Mouse (Mus musculus): ENCODE measurements around the gene Insm1. TPM values are rescaled to one million over a fixed set of nuclear protein-coding genes. Genes with fewer than 3 reads are reported as not detected.

The Insm1 gene
- polyA plus RNA-seq, 1 experiment: 0.90 TPM

GRCm38 (mm10) chr2:146217227-146217980 is 4.3 kb upstream of the Insm1 start:
- H3K4me3 ChIP-seq (ENCODE audit: low read depth, low read length): no peak overlapping the region
- H3K9ac ChIP-seq (ENCODE audit: low read depth, poor library complexity, severe bottlenecking): no peak overlapping the region
- H3K27ac ChIP-seq (ENCODE audit: insufficient read depth, low read length): no peak overlapping the region
- no peaks in the 10 kb centered on the region for H3K4me1 ChIP-seq (ENCODE audit: control insufficient read depth, insufficient read depth, low read length)
- TF ChIP-seq POLR2A (IDR thresholded peaks at IDR 0.05; ENCODE audit: insufficient read depth, low read length) (no peak), CTCF (IDR thresholded peaks at IDR 0.05; ENCODE audit: low read depth, low read length) (no peak), EP300 (IDR thresholded peaks at IDR 0.05; ENCODE audit: insufficient read depth, low read depth, low read length) (no peak)
- no peaks in the 10 kb centered on the region for H3K36me3 ChIP-seq (ENCODE audit: control insufficient read depth, insufficient read depth, low read length, poor library complexity, severe bottlenecking)
- no peaks in the 10 kb centered on the region for H3K9me3 ChIP-seq (replicated peaks; ENCODE audit: control insufficient read depth, insufficient read depth, low read length, poor library complexity, severe bottlenecking)
- H3K27me3 ChIP-seq (ENCODE audit: control insufficient read depth, insufficient read depth, low read length, poor library complexity, severe bottlenecking): peaks cover 11% of the 10 kb centered on the region

- Histone ChIP-seq H3K4me3 (ENCODE audit: low read depth, low read length) (peak overlapping the region; percentile 25; the same call in 1 of the 2 replicates), H3K9me3 (replicated peaks; ENCODE audit: control insufficient read depth, insufficient read depth, low read length, poor library complexity, severe bottlenecking) (no peaks in the 10 kb centered on the region), H3K9ac (ENCODE audit: low read depth, poor library complexity, severe bottlenecking) (no peak overlapping the region), H3K27ac (ENCODE audit: insufficient read depth, low read length) (no peak overlapping the region), H3K36me3 (ENCODE audit: control insufficient read depth, insufficient read depth, low read length, poor library complexity, severe bottlenecking) (no peaks in the 10 kb centered on the region), H3K27me3 (ENCODE audit: control insufficient read depth, insufficient read depth, low read length, poor library complexity, severe bottlenecking) (peaks cover 19% of the 10 kb centered on the region), H3K4me1 (ENCODE audit: control insufficient read depth, insufficient read depth, low read length) (no peaks in the 10 kb centered on the region)
- 0 out of 2 replicates have a peak, but pooled peaks have one; percentile 20 for TF ChIP-seq EP300 (IDR thresholded peaks at IDR 0.05; ENCODE audit: insufficient read depth, low read depth, low read length)
- no peak for TF ChIP-seq CTCF (IDR thresholded peaks at IDR 0.05; ENCODE audit: low read depth, low read length)
These were observed 3.5 kb upstream of the Insm1 start for GRCm38 (mm10) chr2:146218161-146218691.

- H3K27me3 ChIP-seq (ENCODE audit: control insufficient read depth, insufficient read depth, low read length, poor library complexity, severe bottlenecking): peaks cover 26% of the 10 kb centered on the region
These were observed 2.7 kb upstream of the Insm1 start for GRCm38 (mm10) chr2:146218881-146219535.

GRCm38 (mm10) chr2:146219791-146220190 is 1.9 kb upstream of the Insm1 start:
- TF ChIP-seq POLR2A (IDR thresholded peaks at IDR 0.05; ENCODE audit: insufficient read depth, low read length) (no peak), EP300 (IDR thresholded peaks at IDR 0.05; ENCODE audit: insufficient read depth, low read depth, low read length) (no peak), CTCF (IDR thresholded peaks at IDR 0.05; ENCODE audit: low read depth, low read length) (no peak)
- no peak overlapping the region for H3K9ac ChIP-seq (ENCODE audit: low read depth, poor library complexity, severe bottlenecking)
- no peak overlapping the region for H3K27ac ChIP-seq (ENCODE audit: insufficient read depth, low read length)
- peaks cover 29% of the 10 kb centered on the region for H3K27me3 ChIP-seq (ENCODE audit: control insufficient read depth, insufficient read depth, low read length, poor library complexity, severe bottlenecking)
- H3K4me1 ChIP-seq (ENCODE audit: control insufficient read depth, insufficient read depth, low read length): no peaks in the 10 kb centered on the region
- H3K9me3 ChIP-seq (replicated peaks; ENCODE audit: control insufficient read depth, insufficient read depth, low read length, poor library complexity, severe bottlenecking): no peaks in the 10 kb centered on the region
- H3K4me3 ChIP-seq (ENCODE audit: low read depth, low read length): no peak overlapping the region
- H3K36me3 ChIP-seq (ENCODE audit: control insufficient read depth, insufficient read depth, low read length, poor library complexity, severe bottlenecking): no peaks in the 10 kb centered on the region

More at GRCm38 (mm10) chr2:146218881-146219535, 2.7 kb upstream of the Insm1 start:
- peak overlapping the region; percentile 15; the same call in 1 of the 2 replicates for H3K4me3 ChIP-seq (ENCODE audit: low read depth, low read length)
- no peaks in the 10 kb centered on the region for H3K4me1 ChIP-seq (ENCODE audit: control insufficient read depth, insufficient read depth, low read length)
- H3K9me3 ChIP-seq (replicated peaks; ENCODE audit: control insufficient read depth, insufficient read depth, low read length, poor library complexity, severe bottlenecking): no peaks in the 10 kb centered on the region
- H3K9ac ChIP-seq (ENCODE audit: low read depth, poor library complexity, severe bottlenecking): no peak overlapping the region
- TF ChIP-seq CTCF (IDR thresholded peaks at IDR 0.05; ENCODE audit: low read depth, low read length) (no peak), POLR2A (IDR thresholded peaks at IDR 0.05; ENCODE audit: insufficient read depth, low read length) (no peak), EP300 (IDR thresholded peaks at IDR 0.05; ENCODE audit: insufficient read depth, low read depth, low read length) (no peak)
- no peaks in the 10 kb centered on the region for H3K36me3 ChIP-seq (ENCODE audit: control insufficient read depth, insufficient read depth, low read length, poor library complexity, severe bottlenecking)
- H3K27ac ChIP-seq (ENCODE audit: insufficient read depth, low read length): no peak overlapping the region

GRCm38 (mm10) chr2:146220591-146221075 is 1.1 kb upstream of the Insm1 start:
- TF ChIP-seq EP300 (IDR thresholded peaks at IDR 0.05; ENCODE audit: insufficient read depth, low read depth, low read length) (no peak), POLR2A (IDR thresholded peaks at IDR 0.05; ENCODE audit: insufficient read depth, low read length) (no peak), CTCF (IDR thresholded peaks at IDR 0.05; ENCODE audit: low read depth, low read length) (no peak)
- Histone ChIP-seq H3K4me1 (ENCODE audit: control insufficient read depth, insufficient read depth, low read length) (no peaks in the 10 kb centered on the region), H3K27ac (ENCODE audit: insufficient read depth, low read length) (no peak overlapping the region)

More at GRCm38 (mm10) chr2:146220591-146221075, 1.1 kb upstream of the Insm1 start:
- peak overlapping the region; percentile 48 for H3K4me3 ChIP-seq (ENCODE audit: low read depth, low read length)
- H3K36me3 ChIP-seq (ENCODE audit: control insufficient read depth, insufficient read depth, low read length, poor library complexity, severe bottlenecking): no peaks in the 10 kb centered on the region
- no peaks in the 10 kb centered on the region for H3K9me3 ChIP-seq (replicated peaks; ENCODE audit: control insufficient read depth, insufficient read depth, low read length, poor library complexity, severe bottlenecking)
- no peak overlapping the region for H3K9ac ChIP-seq (ENCODE audit: low read depth, poor library complexity, severe bottlenecking)
- H3K27me3 ChIP-seq (ENCODE audit: control insufficient read depth, insufficient read depth, low read length, poor library complexity, severe bottlenecking): peaks cover 29% of the 10 kb centered on the region

Measured in ES-Bruce4 (cell line).